Mouse (Mus musculus) spleen, adult 12 weeks (tissue): Measurements from ENCODE around the gene Edem3.
A peak's percentile ranks its signal among the peaks of the same experiment; 100 is the strongest.
"Not testable (repeated sequence)": the region's sequence is repeated elsewhere in the genome, so short reads cannot be mapped to it uniquely, and the experiment has no call there.

Source experiments
- DNase-seq: peaks from one replicate; pipeline ENCODE4 v3.0.0; 2022; ENCODE audit warnings: low spot score

Gene Edem3

GRCm38 (mm10) chr1:151811456-151811855, 56.3 kb downstream of the Edem3 start:
- DNase-seq: no peak

DNA sequence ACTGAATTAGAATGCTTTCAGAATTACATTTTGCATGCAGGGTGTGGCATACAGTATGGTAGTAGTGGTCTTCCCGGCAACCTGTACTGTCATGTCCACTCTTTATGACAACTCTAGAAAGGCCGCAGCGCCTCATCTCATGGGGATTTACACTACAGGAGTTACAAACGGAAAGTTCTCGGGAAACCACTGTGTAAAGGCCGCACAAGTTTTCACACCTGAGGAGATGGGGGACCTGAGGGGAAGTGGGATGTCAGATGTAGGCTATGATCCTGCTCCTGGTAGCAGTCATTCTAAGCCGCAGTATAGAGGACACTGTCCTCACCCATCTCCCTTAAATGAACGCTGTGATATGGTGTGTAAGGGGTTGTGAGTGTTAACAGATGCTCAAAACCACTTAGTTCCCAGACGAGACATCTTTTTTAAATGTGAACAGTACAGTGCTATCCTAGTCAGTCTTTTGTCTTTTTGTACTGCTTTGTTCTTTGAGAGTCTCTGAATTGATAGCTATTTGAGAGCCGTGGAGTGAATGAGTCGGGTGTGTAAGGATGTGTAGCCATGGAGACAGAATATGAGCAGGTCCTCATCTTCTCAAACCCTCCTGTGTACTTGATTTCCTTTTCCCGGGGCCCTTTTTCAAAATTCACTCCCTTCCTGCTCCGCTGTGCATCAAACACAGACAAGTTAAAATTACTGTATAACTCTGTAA, 57.0 kb downstream of the Edem3 start:
- DNase-seq: no peak

- no peak for DNase-seq
Measured at GRCm38 (mm10) chr1:151816051-151816450, 60.9 kb downstream of the Edem3 start.

GRCm38 (mm10) chr1:151819190-151819589, 64.0 kb downstream of the Edem3 start:
- DNase-seq: no peak

DNA sequence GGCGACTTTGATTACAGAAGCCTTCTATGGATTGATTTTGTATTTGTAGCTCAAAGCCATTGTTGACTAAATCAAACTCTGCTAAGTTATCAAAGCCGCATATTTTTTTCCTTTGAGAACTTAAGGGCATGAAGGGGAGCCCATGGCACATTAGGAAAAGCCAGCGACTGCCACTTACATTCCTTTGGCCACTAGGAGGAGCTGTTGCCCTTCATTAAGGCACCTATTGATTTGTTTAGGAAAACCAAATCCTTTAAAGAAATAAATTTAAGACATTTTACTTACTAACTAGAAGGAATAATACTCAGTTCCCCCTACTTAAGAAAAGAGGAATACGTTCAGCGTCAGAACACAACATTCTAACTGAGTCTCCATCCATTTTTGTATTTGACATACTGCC, 65.3 kb downstream of the Edem3 start:
- DNase-seq: peak; percentile 13

GRCm38 (mm10) chr1:151825065-151825464, 69.9 kb downstream of the Edem3 start:
- no peak for DNase-seq

DNA sequence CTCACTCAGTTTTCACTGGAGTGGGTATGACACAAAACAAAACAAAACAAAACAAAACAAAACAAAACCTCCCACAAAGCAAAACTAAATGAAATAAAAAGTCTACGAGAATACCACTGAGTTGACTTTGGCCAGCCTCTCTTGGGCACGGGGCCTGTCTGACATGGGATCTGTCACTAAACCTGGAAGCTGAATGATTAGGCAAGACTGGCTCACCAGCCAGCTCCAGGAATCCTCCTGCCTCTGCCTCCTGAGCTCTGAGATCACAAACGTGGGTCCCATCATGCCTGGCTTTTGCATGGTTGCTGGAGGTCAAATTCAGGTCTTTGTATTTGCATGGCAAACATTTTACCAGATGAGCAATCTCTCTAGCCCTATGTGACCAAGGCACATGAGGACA, 76.6 kb downstream of the Edem3 start:
- DNase-seq: no peak

DNA sequence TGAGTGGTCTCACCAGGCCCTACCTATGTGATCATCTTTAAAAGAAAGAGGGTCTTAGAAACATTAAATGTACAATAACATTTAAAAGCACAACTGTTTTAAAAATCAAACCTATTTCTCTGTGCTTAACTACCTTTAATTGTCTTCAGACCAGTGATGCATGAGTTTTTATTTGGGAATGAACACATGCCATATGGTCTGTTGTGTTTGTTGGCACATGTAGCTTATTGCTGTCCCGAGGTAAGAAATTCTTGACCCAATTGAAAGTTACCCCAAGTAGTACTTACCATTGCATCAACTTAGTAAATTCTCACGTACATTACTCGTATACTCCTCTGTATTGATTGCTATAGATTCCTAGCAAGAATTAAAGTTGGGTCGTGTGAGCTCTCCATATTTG, 80.1 kb downstream of the Edem3 start:
- DNase-seq: no peak

- not testable (repeated sequence) for DNase-seq
Measured at GRCm38 (mm10) chr1:151840345-151840744, 85.2 kb downstream of the Edem3 start.

GRCm38 (mm10) chr1:151845252-151845832, 90.2 kb downstream of the Edem3 start:
- no peak for DNase-seq

GRCm38 (mm10) chr1:151845926-151846782, 91.0 kb downstream of the Edem3 start:
- no peak for DNase-seq

- DNase-seq: no peak
Measured at GRCm38 (mm10) chr1:151848286-151848685, 93.1 kb downstream of the Edem3 start.

GRCm38 (mm10) chr1:151849993-151850608, 94.9 kb downstream of the Edem3 start:
- DNase-seq: no peak

DNA sequence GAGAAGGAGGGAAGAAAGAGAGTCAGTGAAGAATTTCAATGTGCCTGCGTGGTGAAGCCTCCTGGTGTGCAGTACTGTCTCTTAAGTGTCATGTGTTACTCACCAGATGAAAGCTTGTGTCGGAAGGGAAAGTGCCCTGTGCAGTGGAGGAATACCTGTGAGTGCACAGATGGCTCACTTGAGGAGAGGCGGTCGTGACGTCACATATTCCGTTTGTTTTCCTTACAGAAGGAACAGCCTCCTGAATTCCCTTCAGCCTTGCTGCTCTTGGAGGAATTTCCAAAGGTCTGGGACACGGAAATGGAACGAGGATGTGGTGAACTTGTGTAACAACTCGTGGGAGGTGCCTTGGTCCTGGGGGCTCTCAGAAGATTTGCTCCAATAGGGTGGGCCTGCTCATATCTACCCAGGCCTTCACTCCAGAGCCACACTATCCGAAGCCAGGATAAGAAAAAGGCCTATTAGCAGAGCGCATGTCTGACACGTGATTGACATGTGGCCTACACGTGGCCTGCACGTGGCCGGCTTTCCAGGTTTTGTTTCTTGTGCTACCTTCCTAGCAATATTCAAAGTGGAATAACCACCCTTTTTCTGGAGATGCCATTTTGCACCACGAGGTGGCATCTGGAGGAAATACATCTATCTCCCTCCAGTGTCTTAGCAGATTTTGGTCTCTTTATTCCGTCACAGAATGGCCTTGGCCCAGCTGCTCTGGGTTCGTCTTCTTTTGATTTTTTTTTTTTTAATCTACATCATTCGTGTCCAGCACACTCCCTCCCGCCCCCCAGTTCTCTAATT, 96.1 kb downstream of the Edem3 start:
- DNase-seq: no peak

- no peak for DNase-seq
Measured at GRCm38 (mm10) chr1:151851976-151852375, 96.8 kb downstream of the Edem3 start.

GRCm38 (mm10) chr1:151855561-151855960, 100.4 kb downstream of the Edem3 start:
- DNase-seq: no peak

- DNase-seq: no peak
Measured at GRCm38 (mm10) chr1:151858474-151858873, 103.3 kb downstream of the Edem3 start.

- DNase-seq: no peak
Measured at GRCm38 (mm10) chr1:151861334-151861995, 106.3 kb downstream of the Edem3 start.

DNA sequence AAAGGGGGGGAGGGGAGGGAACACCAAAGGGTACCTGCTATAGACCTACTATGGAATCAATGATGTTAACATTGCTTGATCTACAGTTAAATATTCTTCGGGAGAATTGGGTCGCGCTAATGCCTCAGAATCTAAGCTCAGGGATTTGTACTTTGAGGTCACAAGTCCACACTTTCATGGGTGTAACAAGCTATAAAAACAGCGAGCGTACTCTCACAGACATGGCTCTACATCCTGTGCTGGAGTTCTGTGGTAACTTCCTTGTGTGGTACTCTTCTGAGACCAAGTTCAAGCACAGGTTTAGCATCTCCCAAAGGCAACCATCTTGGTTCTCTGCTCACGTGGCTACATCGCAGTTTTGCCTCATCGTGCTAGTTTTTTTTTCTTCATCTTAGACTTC, 106.9 kb downstream of the Edem3 start:
- DNase-seq: no peak

DNA sequence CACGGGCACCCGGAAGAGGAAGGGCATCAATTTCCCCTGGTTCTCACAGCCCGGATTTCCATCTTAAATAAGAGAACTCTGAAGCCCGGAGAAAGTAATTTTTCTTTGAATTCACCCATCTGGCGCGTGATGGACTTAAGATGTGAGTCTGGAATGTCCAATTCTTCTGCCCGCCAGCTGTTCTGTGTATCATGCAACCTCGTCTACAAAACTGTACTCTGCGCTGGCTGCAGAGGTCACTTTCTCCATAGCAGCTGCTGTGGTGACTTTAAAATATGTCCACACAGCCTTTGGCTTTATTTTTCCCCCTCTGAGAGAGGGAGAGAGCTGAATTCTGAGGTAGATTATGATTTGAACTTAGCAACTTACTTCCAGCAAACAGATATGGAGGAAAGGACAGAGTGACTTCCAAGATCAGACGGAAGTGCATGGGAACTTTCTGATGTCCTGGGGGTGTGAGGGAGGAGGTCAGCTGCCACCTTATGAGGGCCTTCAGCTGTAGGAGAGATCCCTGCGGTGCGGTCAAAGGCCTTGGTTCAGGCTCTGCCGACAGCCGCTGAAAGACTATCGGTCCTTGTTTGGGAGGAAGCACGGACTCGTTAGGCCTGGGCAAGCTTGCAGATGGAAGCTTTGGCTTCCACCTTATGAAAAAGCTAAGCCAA, 108.1 kb downstream of the Edem3 start:
- DNase-seq: no peak

DNA sequence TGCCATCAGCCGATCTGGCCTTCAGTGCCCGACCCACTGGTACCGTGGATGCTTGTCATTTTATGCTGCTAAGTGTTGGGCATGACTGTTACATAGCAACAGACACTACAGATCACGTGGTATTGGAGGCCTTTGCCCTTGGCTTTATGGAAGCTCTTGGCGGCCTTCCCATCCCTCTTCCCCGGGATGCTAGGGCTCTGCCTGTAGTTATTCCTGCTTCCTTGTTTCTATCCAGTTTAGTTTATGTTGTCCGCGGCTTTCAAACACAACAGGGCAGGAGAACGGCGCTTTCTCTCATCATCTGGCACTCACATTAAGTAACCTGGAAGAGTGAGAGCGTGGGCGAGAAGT, 108.6 kb downstream of the Edem3 start:
- no peak for DNase-seq
